Mouse (Mus musculus) ES-E14 (cell line): ENCODE measurements around the gene Git1.

ENCODE experiments used
- CHD2 ChIP-seq: IDR thresholded peaks from 2 replicates; pipeline ENCODE4 v1.6.1; 2014; ENCODE audit warnings: mild to moderate bottlenecking, low read depth, low read length, inconsistent platforms
- HCFC1 ChIP-seq: IDR thresholded peaks from 2 replicates; pipeline ENCODE4 v1.6.1; 2012; ENCODE audit warnings: low read length, inconsistent platforms, borderline replicate concordance; ENCODE audit not compliant: insufficient read depth
- ZC3H11A ChIP-seq: IDR thresholded peaks from 2 replicates; pipeline ENCODE4 v1.6.1; 2012; ENCODE audit warnings: low read depth, mild to moderate bottlenecking, inconsistent platforms, low read length, borderline replicate concordance

DNA sequence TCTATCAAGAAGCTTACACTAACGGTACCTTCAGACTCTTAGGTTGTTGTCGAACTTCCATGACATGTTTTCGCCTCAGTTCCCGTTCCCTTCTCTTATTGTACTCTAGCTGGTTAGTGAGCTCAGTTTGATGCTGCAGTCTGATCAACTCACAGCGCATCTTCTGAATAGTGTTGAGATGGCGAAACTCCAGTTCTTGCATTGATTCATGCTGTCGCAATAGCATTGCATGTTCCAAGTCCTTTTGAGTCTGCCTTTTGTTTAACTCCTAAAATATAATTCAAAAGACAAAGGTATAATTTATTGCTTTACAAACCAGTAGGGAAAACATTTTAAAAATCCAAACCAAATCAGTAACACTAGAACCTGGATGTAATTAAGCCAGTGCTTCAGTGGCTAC lies 51.9 kb downstream of the Git1 start:
- no peak for TF ChIP-seq HCFC1
- no peak for TF ChIP-seq CHD2
- TF ChIP-seq ZC3H11A = no peak
